Mouse (Mus musculus): ENCODE data around the gene Tmem217.
"Not testable (repeated sequence)": the region's sequence is repeated elsewhere in the genome, so short reads cannot be mapped to it uniquely, and the experiment has no call there.

Tmem217 gene

DNA sequence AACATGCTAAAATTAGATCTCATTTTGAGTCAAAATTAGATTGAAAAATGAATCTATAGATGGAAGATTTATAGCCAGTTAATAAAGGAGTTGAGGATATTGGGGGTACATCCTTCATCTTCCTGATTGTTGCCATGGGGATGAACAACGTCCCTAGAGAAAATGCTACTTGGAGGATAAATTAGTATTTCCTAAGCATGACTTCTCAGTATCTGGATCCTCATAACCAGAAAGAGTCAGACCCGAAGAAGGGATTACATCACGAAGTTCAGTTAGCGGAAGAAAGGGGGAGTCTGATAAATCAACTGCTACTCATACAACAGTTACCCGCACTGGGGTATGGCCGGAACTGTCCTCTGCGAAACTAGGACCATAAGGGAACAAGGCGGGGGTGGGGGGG lies 3.2 kb downstream of the Tmem217 start:
- DNase-seq (ENCODE audit: low spot score), result no peak

GRCm38 (mm10) chr17:29548494-29548893 lies 3.7 kb downstream of the Tmem217 start:
- no peak for DNase-seq (ENCODE audit: low spot score)

- DNase-seq (ENCODE audit: low spot score), result no peak
These were observed 6.9 kb downstream of the Tmem217 start for GRCm38 (mm10) chr17:29545241-29545640.

- DNase-seq (ENCODE audit: low spot score), result no peak
These were observed 8.1 kb downstream of the Tmem217 start for GRCm38 (mm10) chr17:29544064-29544463.

- DNase-seq (ENCODE audit: low spot score), result peak; percentile 28
These were observed 9.1 kb downstream of the Tmem217 start for GRCm38 (mm10) chr17:29542831-29543690.

GRCm38 (mm10) chr17:29541419-29541818 lies 10.8 kb downstream of the Tmem217 start:
- no peak for DNase-seq (ENCODE audit: low spot score)

GRCm38 (mm10) chr17:29540426-29540825 lies 11.8 kb downstream of the Tmem217 start:
- DNase-seq (ENCODE audit: low spot score), result no peak

DNA sequence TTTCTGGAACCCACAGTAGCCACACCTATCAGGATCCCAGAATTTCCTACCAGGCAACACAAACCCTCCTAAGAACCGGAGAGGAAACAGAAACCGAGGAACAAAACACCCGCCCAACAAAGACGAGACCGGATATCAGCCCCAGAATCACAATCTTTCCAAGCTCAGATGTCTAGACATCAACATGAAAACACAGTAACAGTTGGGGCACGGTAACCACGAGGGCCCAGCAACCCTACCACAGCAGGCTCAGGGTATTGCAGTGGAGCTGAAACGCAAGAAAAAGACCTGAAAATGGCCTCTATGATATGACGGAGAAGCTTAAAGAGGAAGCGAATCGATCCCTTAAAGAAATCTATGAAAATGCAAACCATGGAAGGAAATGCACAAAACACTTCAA lies 18.3 kb downstream of the Tmem217 start:
- no peak for DNase-seq (ENCODE audit: low spot score)

- DNase-seq (ENCODE audit: low spot score), result no peak
These were observed 20.3 kb downstream of the Tmem217 start for GRCm38 (mm10) chr17:29531757-29532384.

DNA sequence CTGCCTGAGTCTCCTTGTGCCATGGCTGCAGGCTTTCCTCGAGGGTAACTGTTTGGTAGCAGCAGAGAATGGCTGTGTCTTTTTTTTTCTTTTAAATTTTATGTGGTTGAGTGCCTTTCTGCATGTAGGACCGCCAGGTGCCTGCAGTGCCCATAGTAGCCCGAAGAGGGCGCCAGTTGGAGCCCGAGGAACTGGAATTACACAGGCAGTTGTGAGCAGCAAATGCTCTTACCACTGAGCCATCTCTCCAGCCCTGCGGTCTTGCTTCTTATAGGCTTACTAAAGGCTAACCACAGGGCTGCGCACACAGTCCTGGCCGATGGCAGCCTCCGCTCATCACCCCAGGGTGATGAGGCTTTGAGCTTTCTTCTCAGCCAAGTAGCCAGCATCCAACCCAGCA lies 20.9 kb downstream of the Tmem217 start:
- no peak for DNase-seq (ENCODE audit: low spot score)

- DNase-seq (ENCODE audit: low spot score), result no peak
These were observed 21.7 kb downstream of the Tmem217 start for GRCm38 (mm10) chr17:29530508-29530907.

- DNase-seq (ENCODE audit: low spot score), result no peak
These were observed 23.5 kb downstream of the Tmem217 start for GRCm38 (mm10) chr17:29528568-29529187.

DNA sequence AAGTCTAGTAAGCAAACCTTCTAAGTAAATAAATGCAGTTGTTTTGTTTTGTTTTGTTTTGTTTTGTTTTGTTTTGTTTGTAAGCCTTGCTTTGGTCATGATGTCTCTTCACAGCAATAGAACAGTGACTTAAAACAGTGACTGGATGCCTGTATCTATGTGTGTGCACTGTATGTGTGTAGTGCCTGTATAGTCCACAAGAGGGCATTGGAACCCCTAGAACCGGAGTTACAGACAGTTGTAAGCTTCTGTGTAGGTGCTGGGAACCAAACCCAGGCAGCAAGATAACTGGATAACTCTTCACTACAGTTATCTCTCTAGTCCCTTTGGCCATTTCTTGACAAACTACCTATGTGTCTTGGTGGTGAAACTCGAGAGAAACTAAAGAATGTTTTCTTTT lies 26.6 kb downstream of the Tmem217 start:
- no peak for DNase-seq (ENCODE audit: low spot score)

- DNase-seq (ENCODE audit: low spot score), result no peak
These were observed 32.5 kb downstream of the Tmem217 start for GRCm38 (mm10) chr17:29519731-29520130.

DNA sequence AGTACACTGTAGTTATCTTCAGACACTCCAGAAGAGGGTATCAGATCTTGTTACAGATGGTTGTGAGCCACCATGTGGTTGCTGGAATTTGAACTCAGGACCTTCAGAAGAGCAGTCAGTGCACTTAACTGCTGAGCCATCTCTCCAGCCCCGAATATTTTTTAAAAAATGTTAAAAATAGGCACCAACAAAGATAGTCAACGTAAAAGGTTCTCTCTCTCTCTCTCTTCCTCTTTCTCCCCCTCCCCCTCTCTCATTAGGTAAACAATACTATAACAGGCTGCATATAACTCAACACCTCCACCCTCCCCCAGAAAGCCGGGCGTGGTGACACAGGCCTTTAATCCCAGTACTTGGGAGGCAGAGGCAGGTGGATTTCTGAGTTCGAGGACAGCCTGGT lies 33.5 kb downstream of the Tmem217 start:
- DNase-seq (ENCODE audit: low spot score), result not testable (repeated sequence)

DNA sequence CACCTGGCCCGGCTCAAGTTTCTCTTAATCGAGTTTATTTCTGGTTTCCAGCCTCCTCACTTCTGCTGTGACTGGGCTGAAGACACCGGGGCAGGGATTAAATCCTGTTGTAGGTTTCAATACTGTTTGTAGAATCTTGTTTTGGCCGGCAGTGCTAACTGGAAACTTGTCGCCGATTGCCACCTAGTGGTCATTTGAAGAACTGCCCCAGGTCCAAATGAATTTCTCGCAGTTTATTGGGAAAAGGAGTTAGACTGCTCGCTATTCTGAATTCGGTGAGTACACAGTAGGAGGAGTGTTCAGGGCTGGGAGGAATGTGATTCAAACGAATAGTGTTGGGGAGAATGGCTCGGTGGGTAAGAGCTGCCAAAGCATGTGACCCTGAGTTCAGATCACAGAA lies 37.8 kb downstream of the Tmem217 start:
- peak; percentile 86 for DNase-seq (ENCODE audit: low spot score)

GRCm38 (mm10) chr17:29513044-29513730 lies 39.0 kb downstream of the Tmem217 start:
- DNase-seq (ENCODE audit: low spot score), result no peak

DNA sequence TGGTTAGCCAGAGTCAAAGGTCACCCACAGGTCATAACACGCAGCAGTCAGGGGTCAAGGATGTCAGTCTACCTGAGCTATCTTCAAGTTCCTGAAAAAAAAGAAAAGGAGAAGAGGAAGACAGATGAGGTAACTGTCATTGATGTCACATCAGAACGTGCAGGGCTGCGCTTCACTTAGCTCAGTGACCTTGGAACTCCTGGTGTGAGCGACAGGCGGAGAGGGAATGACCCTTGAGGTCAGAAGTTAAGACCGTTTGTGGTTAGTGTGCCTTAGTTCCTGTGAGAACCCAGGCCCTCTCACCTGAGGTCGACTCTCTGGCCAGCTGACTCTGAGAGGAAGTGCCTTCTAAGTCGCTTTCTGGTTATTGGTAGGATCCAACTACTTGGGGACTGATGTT lies 41.5 kb downstream of the Tmem217 start:
- no peak for DNase-seq (ENCODE audit: low spot score)

DNA sequence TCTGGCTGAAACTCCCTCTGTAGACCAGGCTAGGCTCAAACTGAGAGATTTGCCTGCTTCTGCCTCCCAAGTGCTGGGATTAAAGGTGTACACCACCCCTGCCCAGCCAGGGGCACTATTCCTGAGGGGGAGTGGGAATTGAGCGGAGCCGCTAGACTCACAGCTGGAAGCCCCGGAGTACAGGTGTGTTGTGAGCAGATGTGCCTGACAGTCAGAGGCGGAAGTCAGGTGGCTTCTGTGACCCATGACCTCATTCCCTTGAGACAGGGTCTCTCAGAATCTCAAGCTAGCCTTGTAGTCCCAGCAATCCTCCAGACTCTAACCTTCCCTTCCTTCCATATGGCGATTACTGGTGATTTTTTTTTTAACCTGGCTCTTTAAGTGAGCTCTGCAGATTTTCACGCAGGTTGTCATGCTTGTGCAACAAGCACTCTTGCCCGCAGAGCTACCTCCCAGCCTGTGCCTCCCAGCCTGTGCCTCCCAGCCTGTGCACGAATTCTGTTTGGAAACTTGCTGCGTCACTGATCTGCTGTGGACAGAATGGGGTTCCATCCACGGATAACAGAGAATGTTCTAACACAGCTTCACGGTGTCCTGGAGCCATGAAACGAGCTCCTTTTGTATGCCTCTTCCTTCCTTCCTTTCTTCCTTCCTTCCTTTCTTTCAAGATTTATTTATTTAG lies 43.1 kb downstream of the Tmem217 start:
- no peak for DNase-seq (ENCODE audit: low spot score)

DNA sequence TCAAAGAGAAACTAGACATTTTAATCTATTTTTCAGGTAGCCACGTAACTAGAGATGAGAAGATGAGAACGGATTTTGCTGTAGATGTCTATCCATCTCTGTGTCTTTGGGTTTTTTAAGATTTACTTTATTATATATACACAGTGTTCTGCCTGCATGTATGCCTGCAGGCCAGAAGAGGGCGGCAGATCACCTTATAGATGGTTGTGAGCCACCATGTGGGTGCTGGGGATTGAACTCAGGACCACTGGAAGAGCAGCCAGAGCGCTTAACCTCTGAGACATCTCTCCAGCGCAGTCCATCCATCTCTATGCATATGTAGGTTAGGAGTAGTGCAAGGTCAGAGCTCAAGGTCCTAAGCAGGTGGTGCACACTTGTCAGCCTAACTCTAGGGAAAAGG lies 48.5 kb downstream of the Tmem217 start:
- no peak for DNase-seq (ENCODE audit: low spot score)

GRCm38 (mm10) chr17:29502669-29503665 lies 49.2 kb downstream of the Tmem217 start:
- no peak for DNase-seq (ENCODE audit: low spot score)
